Mouse (Mus musculus) myocyte (in vitro differentiated cells): Measurements from ENCODE around the gene Med14.

Experiments
- CEBPB ChIP-seq: IDR thresholded peaks from 2 replicates; pipeline ENCODE4 v1.6.1; 2011; ENCODE audit warnings: mild to moderate bottlenecking, moderate library complexity; ENCODE audit not compliant: poor library complexity, insufficient read depth, severe bottlenecking
- E2F4 ChIP-seq: IDR thresholded peaks from one replicate; pipeline ENCODE4 v1.6.1; 2011; ENCODE audit warnings: mild to moderate bottlenecking, control low read depth, moderate library complexity; ENCODE audit not compliant: insufficient read depth
- MAX ChIP-seq: IDR thresholded peaks from one replicate; pipeline ENCODE4 v1.6.1; 2011; ENCODE audit warnings: low read depth, mild to moderate bottlenecking, control low read depth
- MYOD1 ChIP-seq, 3 experiments: IDR thresholded peaks; one replicate each; pipeline ENCODE4 v1.6.1; 2011; ENCODE audit warnings: control low read depth in 2 of 3, low read depth in 2 of 3, mild to moderate bottlenecking in 2 of 3, moderate library complexity in 1 of 3; ENCODE audit not compliant: insufficient read length in 2 of 3, control insufficient read depth in 1 of 3
- MYOG ChIP-seq, 3 experiments: IDR thresholded peaks; one replicate each; pipeline ENCODE4 v1.6.1; 2011; ENCODE audit warnings: control low read depth in 2 of 3, low read depth in 2 of 3, mild to moderate bottlenecking in 2 of 3; ENCODE audit not compliant: insufficient read length in 2 of 3, control insufficient read depth in 1 of 3, insufficient read depth in 1 of 3
- POLR2A ChIP-seq: IDR thresholded peaks from one replicate; pipeline ENCODE4 v1.6.1; 2011; ENCODE audit warnings: low read depth, mild to moderate bottlenecking, control low read depth, moderate library complexity; ENCODE audit not compliant: insufficient read length
- POLR2AphosphoS2 ChIP-seq: IDR thresholded peaks from one replicate; pipeline ENCODE4 v1.6.1; 2011; ENCODE audit warnings: low read depth, control low read depth; ENCODE audit not compliant: insufficient read length
- REST ChIP-seq: IDR thresholded peaks from one replicate; pipeline ENCODE4 v1.6.1; 2011; ENCODE audit warnings: mild to moderate bottlenecking, control low read depth, moderate library complexity; ENCODE audit not compliant: insufficient read depth, insufficient read length
- SRF ChIP-seq: IDR thresholded peaks from one replicate; pipeline ENCODE4 v1.6.1; 2011; ENCODE audit warnings: low read depth; ENCODE audit not compliant: control insufficient read depth, insufficient read length
- TCF12 ChIP-seq: IDR thresholded peaks from one replicate; pipeline ENCODE4 v1.6.1; 2011; ENCODE audit warnings: mild to moderate bottlenecking, control low read depth; ENCODE audit not compliant: poor library complexity, insufficient read depth, severe bottlenecking
- TCF3 ChIP-seq: IDR thresholded peaks from one replicate; pipeline ENCODE4 v1.6.1; 2011; ENCODE audit warnings: low read depth, control low read depth; ENCODE audit not compliant: insufficient read length
- USF1 ChIP-seq: IDR thresholded peaks from one replicate; pipeline ENCODE4 v1.6.1; 2011; ENCODE audit warnings: low read depth, mild to moderate bottlenecking, control low read depth, moderate library complexity

GRCm38 (mm10) chrX:12800559-12800958 is 38.7 kb upstream of the Med14 start:
- TF ChIP-seq POLR2A = no peak
- no peak for TF ChIP-seq TCF12
- no peak for TF ChIP-seq USF1
- TF ChIP-seq POLR2AphosphoS2 = no peak
- TF ChIP-seq E2F4 = no peak
- TF ChIP-seq SRF = no peak
- no peak for TF ChIP-seq CEBPB
- TF ChIP-seq MYOD1 (IDR thresholded peaks at IDR 0.05; ENCODE audit: control insufficient read depth in 1 of 3, insufficient read length in 2 of 3, low read depth in 2 of 3) = no peak
- TF ChIP-seq MYOG (IDR thresholded peaks at IDR 0.05; ENCODE audit: control insufficient read depth in 1 of 3, insufficient read depth in 1 of 3, insufficient read length in 2 of 3, low read depth in 2 of 3) = no peak
- no peak for TF ChIP-seq MAX
- TF ChIP-seq TCF3 = no peak
- TF ChIP-seq REST = no peak
